Mouse (Mus musculus) olfactory bulb, adult 2 months (tissue): ENCODE data around the gene Dnajc7. TPM values are rescaled to one million over a fixed set of nuclear protein-coding genes. Genes with fewer than 3 reads are reported as not detected.

Source experiments
- H3K27ac ChIP-seq: fragments of 200-500 bp; 2 replicates; pipeline ENCODE4 v1.5.1; 2012; ENCODE audit warnings: low read depth, low read length; ENCODE audit not compliant: insufficient read depth
- H3K4me1 ChIP-seq: fragments of 200-500 bp; 2 replicates; pipeline ENCODE4 v1.6.1; 2012; ENCODE audit warnings: low read length; ENCODE audit not compliant: control insufficient read depth, insufficient read depth
- H3K4me3 ChIP-seq: fragments of 200-500 bp; 2 replicates; pipeline ENCODE4 v1.5.1; 2012; ENCODE audit warnings: mild to moderate bottlenecking, low read depth, low read length, moderate library complexity; ENCODE audit not compliant: insufficient read depth
- CTCF ChIP-seq: fragments of 200-500 bp; IDR thresholded peaks from 2 replicates; pipeline ENCODE4 v1.5.1; 2012; ENCODE audit warnings: low read depth, mild to moderate bottlenecking, low read length, moderate library complexity; ENCODE audit not compliant: insufficient read depth
- POLR2A ChIP-seq: fragments of 200-500 bp; IDR thresholded peaks from 2 replicates; pipeline ENCODE4 v1.6.1; 2012; ENCODE audit warnings: mild to moderate bottlenecking, low read depth, low read length, moderate library complexity; ENCODE audit not compliant: insufficient read depth
- WGBS: fragments of 180-500 bp; shearing (Covaris S2); methylation state at CpG from one replicate; pipeline ENCODE4 v1.1.7; 2018; 5-methylcytosine and 5-hydroxymethylcytosine counted together
- polyA plus RNA-seq: library from polyadenylated mRNA; stranded (reverse); fragments of >200 nt; gene quantifications from 2 replicates; pipeline ENCODE4 v1.2.4, GENCODE M21; 2012; ENCODE audit warnings: low replicate concordance; ENCODE audit not compliant: missing spikeins, insufficient read depth, insufficient read length

Dnajc7 gene
- polyA plus RNA-seq, 1 experiment: 670 TPM

DNA sequence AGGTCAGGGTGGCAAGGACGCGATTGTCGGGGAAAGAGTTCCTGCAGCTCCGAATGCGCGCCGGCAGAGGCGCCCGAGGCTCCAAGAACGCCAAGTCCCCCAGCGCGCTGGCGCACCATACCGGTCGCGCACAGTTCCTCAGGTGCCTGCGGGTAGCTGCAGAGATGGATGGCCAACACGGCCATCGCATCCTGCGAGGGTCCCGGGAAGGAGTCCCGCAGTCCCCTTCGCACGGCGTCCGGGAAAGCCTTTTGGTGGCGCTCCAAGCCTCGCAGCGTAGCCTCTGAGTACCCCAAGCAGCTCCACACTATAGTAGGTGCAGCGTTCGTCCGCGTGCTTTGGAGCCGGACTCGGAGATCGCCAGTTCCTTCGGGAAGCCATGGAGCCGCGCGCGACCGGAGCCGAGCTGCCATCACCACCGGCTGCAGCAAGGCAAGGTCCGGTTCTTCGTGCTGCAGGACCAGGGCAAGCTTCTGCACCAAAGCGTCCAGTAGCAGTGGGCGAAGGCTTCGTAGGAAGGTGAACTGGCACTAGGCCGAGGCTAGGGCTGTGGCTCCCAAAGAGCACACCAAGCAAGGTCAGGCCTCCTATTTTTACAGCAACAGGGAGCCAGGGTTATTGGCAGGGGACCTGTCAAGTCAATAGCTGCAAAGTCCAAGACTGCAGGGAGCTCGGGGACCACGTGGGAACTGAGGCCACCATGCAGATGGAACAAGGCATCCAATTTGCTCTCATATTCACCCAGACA, 20.4 kb upstream of the Dnajc7 start:
- peaks cover 22% of the 10 kb centered on the region for H3K4me1 ChIP-seq
- TF ChIP-seq POLR2A: peak; percentile 29; the same call in 1 of the 2 replicates
- peak; percentile 42; the same call in 1 of the 2 replicates for TF ChIP-seq CTCF
- H3K27ac ChIP-seq: 0 out of 2 replicates have a peak overlapping the region, but pooled peaks have one; percentile 1
- 8% methylated on average over 52 of the region's 52 CpGs for WGBS
- H3K4me3 ChIP-seq: peak overlapping the region; percentile 51

- Histone ChIP-seq H3K4me3 (no peak overlapping the region), H3K4me1 (peaks cover under 1% of the 10 kb centered on the region; the same call in 1 of the 2 replicates), H3K27ac (no peak overlapping the region)
- 77% methylated on average over 7 of the region's 7 CpGs for WGBS
- no peak for TF ChIP-seq POLR2A
Observed at GRCm38 (mm10) chr11:100634530-100634929, 14.6 kb upstream of the Dnajc7 start.

- Histone ChIP-seq H3K4me1 (peaks cover 13% of the 10 kb centered on the region), H3K27ac (no peak overlapping the region), H3K4me3 (no peak overlapping the region)
- TF ChIP-seq CTCF (no peak), POLR2A (no peak)
- 18% methylated on average over 13 of the region's 13 CpGs for WGBS
Observed at GRCm38 (mm10) chr11:100628862-100629352, 8.9 kb upstream of the Dnajc7 start.

DNA sequence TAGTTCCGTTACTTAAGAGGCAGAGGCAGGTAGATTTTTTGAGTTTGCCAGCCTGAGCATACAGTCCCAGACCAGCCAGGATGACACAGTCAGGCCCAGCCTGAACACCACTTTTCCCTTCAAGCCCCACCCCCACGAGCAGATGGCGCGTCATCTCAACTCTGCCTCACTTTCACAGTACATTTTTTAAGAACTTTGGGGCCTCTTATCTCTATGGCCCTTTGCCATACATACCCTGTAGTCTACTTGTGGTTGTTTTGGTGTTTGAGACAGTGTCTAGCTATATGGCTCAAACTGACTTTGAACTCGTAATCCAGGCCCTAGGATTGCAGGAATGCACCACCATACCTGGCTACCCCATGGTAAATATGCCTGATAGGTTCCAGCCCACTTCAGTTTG, 8.1 kb upstream of the Dnajc7 start:
- TF ChIP-seq CTCF (no peak), POLR2A (no peak)
- Histone ChIP-seq H3K27ac (no peak overlapping the region), H3K4me1 (peaks cover 16% of the 10 kb centered on the region), H3K4me3 (no peak overlapping the region)
- 89% methylated on average over 5 of the region's 5 CpGs for WGBS

DNA sequence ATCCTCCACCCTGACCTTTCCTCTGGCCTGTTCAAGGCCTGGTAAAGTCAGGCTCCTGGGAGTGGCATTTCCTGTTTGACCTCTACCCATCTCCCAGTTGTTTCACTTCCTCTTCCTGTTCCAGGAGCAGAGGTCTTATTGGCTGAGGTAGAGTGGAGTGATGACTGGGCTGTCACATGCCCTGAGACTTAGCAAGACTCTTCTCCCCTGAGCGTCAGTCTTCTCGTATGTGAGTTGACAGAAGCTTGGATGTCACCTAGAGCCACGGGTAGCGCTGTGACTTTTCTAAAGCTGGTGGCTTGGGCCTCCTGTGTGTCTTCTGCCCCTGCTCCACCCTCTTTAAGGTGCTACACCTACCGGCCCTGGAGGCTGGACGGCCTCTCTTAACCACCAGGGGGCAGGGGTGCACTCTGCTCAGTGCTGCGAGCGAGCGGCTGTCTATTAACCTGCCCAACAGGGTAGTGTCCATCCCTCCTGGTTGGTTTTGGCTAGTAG, 6.8 kb upstream of the Dnajc7 start:
- Histone ChIP-seq H3K27ac (no peak overlapping the region), H3K4me1 (peaks cover 16% of the 10 kb centered on the region), H3K4me3 (no peak overlapping the region)
- TF ChIP-seq POLR2A (no peak), CTCF (peak; percentile 77)
- WGBS: 31% methylated on average over 9 of the region's 9 CpGs

DNA sequence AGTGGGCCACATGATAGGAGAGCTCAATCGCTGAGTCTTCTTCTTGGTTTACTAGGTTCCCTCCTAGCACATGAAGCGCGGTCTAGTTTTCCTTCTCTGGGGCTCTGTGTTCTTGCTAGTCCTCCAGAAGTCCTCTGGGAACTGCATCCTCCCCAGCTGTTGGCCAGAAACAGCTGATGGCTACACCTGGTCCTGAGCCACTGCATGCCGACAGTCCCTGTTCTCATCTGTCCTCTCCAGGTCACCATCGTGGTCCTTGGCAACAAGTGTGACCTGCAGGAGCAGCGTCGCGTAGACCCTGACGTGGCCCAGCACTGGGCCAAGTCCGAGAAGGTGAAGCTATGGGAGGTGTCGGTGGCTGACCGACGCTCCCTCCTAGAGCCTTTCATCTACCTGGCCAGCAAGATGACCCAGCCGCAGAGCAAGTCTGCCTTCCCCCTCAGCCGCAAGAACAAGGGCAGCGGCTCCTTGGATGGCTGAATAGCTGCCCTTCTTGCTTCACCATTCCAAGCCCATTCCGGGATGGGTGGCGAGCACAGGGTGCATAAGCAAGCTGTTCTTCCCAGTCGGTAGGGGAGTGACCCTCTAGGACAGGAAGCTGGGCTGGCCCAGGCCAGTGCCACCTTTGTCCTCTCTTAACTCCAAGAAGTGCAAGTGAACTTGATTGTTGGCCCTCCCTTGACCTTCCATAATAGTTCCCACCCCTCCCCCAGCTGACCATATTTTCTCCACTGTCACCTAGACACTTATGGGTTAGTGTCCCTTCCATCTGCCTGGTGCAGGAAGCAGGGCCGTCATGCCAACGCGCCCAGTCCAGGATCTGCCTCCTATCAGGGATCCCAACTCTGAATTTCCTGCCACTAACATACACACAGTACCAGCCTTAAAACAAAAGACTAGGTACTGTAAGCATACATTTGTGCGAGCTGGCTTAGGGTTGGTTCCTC, 6.1 kb upstream of the Dnajc7 start:
- 93% methylated on average over 23 of the region's 23 CpGs for WGBS
- no peak for TF ChIP-seq CTCF
- no peak for TF ChIP-seq POLR2A
- Histone ChIP-seq H3K4me3 (no peak overlapping the region), H3K4me1 (peaks cover 16% of the 10 kb centered on the region), H3K27ac (no peak overlapping the region)

DNA sequence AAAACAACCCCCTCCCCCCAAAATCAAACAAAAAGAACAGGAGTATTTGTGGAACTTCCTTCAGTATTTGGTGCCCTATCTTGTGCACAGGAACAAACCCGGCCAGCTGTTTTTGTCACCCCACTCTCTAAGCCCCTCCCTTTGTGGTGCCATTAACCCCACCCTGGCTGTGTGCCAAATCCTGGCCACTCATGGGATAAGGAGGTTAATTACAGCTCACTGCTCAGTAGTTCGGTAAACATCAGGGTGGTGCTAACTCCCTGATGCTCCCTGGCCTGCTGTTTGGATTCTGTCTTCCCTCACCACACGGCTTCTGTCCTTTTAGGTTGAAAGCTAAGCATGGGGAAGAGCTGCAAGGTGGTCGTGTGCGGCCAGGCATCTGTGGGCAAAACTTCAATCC, 3.9 kb upstream of the Dnajc7 start:
- Histone ChIP-seq H3K4me3 (no peak overlapping the region), H3K27ac (no peak overlapping the region)
- WGBS: 34% methylated on average over 5 of the region's 5 CpGs

GRCm38 (mm10) chr11:100622714-100623113, 2.7 kb upstream of the Dnajc7 start:
- peak; percentile 73 for TF ChIP-seq CTCF
- TF ChIP-seq POLR2A: peak; percentile 81
- H3K4me1 ChIP-seq: peaks cover 8% of the 10 kb centered on the region
- WGBS: 1% methylated on average over 24 of the region's 24 CpGs
- peak overlapping the region; percentile 69 for H3K4me3 ChIP-seq
- H3K27ac ChIP-seq: peak overlapping the region; percentile 41

More for the DNA sequence above, 3.9 kb upstream of the Dnajc7 start:
- H3K4me1 ChIP-seq: peaks cover 11% of the 10 kb centered on the region
- TF ChIP-seq POLR2A: no peak
- no peak for TF ChIP-seq CTCF
